Comparison of ENCODE assay signal across 10 mouse cellular contexts in genomic region chr6:70146986-70147385, GRCm38 (mm10).
A peak's percentile ranks its signal among the peaks of the same experiment; 100 is the strongest.
DNase-seq lines count a peak whose midpoint lies in the region; ATAC-seq and TF ChIP-seq lines count a peak whose summit lies in the region.
"Had no signal": no experiment of that assay in that cellular context is flagged by ENCODE, and none has a peak within 500 bp of the region (broad histone marks: within the 10 kb centered on the region; RNA-seq: fewer than 3 reads in every experiment).

No protein-coding gene starts in this region.

- H3K4me2 ChIP-seq in hindbrain, postnatal 0 days (ENCODE audit: low read depth, low read length) = no peak overlapping the region
- no peak overlapping the region for H3K4me2 ChIP-seq in hindbrain, embryonic 12.5 days (replicated peaks)
- H3K4me2 ChIP-seq: limb, embryonic 12.5 days had no signal

- ATAC-seq in hindbrain, postnatal 0 days = no peak
- no peak for ATAC-seq in hindbrain, embryonic 12.5 days (ENCODE audit: low FRiP score)

- H3K4me3 ChIP-seq in hindbrain, postnatal 0 days (ENCODE audit: low read length) = no peak overlapping the region
- no peak overlapping the region for H3K4me3 ChIP-seq in hindbrain, embryonic 12.5 days
- H3K4me3 ChIP-seq: limb, embryonic 12.5 days had no signal

- H3K9ac ChIP-seq in hindbrain, postnatal 0 days (replicated peaks; ENCODE audit: low read length) = no peak overlapping the region
- H3K9ac ChIP-seq in hindbrain, embryonic 12.5 days = no peak overlapping the region
- H3K9ac ChIP-seq: limb, embryonic 12.5 days had no signal

- DNase-seq in hindbrain, postnatal 0 days (ENCODE audit: low spot score) = no peak
- peak; percentile 2 for DNase-seq in right cerebral cortex, postnatal 4 days
- no peak for DNase-seq in right cerebral cortex, postnatal 10 days (ENCODE audit: low spot score in 2 of 2)
- peak; percentile 5 for DNase-seq in embryo, embryonic 10 days (ENCODE audit: low spot score)
- no peak for DNase-seq in frontal cortex, postnatal 36 days (ENCODE audit: low spot score in 2 of 2)
- DNase-seq in adipocyte (ENCODE audit: low spot score) = no peak
- DNase-seq: cerebellum, postnatal 25 days; midbrain, embryonic 14.5 days had no signal

- H3K36me3 ChIP-seq in hindbrain, postnatal 0 days (ENCODE audit: insufficient read depth, low read length) = no peaks in the 10 kb centered on the region
- H3K36me3 ChIP-seq in hindbrain, embryonic 12.5 days = no peaks in the 10 kb centered on the region
- H3K36me3 ChIP-seq: limb, embryonic 12.5 days had no signal

- H3K27ac ChIP-seq in hindbrain, postnatal 0 days = no peak overlapping the region
- no peak overlapping the region for H3K27ac ChIP-seq in hindbrain, embryonic 12.5 days
- H3K27ac ChIP-seq: limb, embryonic 12.5 days had no signal

- H3K4me1 ChIP-seq in hindbrain, postnatal 0 days (ENCODE audit: insufficient read depth, low read length) = no peaks in the 10 kb centered on the region
- no peaks in the 10 kb centered on the region for H3K4me1 ChIP-seq in hindbrain, embryonic 12.5 days
- H3K4me1 ChIP-seq: limb, embryonic 12.5 days had no signal

- TF ChIP-seq CTCF in hindbrain, postnatal 0 days (IDR thresholded peaks at IDR 0.05; ENCODE audit: low read depth) = peak; percentile 57

- H3K27me3 ChIP-seq in hindbrain, postnatal 0 days (ENCODE audit: insufficient read depth, low read length) = no peaks in the 10 kb centered on the region
- H3K27me3 ChIP-seq in hindbrain, embryonic 12.5 days = no peaks in the 10 kb centered on the region
- H3K27me3 ChIP-seq: limb, embryonic 12.5 days had no signal

- H3K9me3 ChIP-seq in hindbrain, postnatal 0 days (ENCODE audit: low read length) = no peaks in the 10 kb centered on the region
- H3K9me3 ChIP-seq in hindbrain, embryonic 12.5 days (replicated peaks) = no peaks in the 10 kb centered on the region
- H3K9me3 ChIP-seq: limb, embryonic 12.5 days had no signal

Comparison
In these comparisons a context has a peak if more than half of its experiments do, and no peak if none do; other contexts are left out.
1. DNase-seq: peak in right cerebral cortex, postnatal 4 days (single experiment) and embryo, embryonic 10 days (single experiment); none in hindbrain, postnatal 0 days (single experiment), right cerebral cortex, postnatal 10 days (0 of 2), frontal cortex, postnatal 36 days (0 of 2) and adipocyte (single experiment).